Mouse (Mus musculus) ES-CJ7 (cell line): ENCODE data around the gene Zfp599.

ENCODE experiments used
- DNase-seq: peaks from one replicate; pipeline ENCODE4 v3.0.0; 2011; ENCODE audit warnings: low read depth, low spot score

Zfp599 gene

DNA sequence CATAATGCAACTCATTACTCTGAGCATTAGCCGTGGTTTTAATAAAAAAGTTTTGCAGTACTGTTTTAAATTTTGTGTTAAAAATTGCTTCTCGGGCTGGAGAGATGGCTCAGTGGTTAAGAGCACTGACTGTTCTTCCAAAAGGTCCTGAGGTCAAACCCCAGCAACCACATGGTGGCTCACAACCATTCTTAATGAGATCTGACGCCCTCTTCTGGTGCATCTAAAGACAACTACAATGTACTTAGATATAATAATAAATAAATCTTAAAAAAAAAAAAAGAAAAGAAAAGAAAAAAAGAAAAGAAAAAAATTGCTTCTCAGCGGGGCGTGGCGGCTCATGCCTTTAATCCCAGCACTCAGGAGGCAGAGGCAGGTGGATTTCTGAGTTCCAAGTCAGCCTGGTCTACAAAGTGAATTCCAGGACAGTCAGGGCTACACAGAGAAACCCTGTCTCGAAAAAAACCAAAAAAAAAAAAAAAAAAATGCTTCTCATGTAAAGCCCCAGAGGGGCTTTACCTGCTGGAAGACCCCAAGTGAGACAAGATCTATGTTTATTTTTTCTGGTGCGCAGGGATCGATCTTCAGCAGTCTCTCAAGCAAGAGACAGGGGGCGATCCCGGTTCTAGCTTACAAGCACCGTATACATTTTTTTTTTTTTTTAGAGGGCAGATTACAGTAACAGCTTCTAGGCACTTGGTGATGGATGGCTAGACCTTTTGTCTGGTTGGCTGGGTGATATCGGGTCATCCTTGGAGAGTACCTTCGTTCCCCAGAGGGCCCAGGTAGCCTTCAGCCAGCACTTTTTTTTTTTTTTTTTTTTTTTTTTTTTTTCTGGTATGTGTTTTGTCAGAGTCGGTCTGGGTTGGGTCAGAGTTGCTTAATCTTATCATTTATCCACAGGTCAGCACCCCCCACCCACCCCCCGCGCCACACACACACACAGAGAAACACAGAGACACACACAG, 34.9 kb downstream of the Zfp599 start:
- peak; percentile 87 for DNase-seq

DNA sequence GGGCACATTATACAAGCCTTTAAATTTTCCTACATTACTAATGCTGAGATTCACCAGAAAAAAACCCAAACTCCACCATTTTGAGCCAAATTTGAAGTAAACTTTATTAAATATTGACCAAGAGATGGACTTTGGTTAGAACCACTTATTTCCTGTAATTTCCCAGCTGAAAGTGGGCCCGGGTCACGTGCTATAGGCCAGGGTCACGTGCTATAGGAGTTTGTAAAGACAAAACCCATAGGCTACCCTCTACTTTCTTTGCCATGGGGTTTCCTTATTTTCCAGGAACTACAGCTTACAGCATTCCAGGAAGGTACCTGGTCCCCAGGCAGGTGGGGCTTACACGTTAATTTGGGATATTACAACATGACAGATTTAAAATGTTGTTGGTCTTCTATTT, 35.6 kb downstream of the Zfp599 start:
- DNase-seq: no peak

DNA sequence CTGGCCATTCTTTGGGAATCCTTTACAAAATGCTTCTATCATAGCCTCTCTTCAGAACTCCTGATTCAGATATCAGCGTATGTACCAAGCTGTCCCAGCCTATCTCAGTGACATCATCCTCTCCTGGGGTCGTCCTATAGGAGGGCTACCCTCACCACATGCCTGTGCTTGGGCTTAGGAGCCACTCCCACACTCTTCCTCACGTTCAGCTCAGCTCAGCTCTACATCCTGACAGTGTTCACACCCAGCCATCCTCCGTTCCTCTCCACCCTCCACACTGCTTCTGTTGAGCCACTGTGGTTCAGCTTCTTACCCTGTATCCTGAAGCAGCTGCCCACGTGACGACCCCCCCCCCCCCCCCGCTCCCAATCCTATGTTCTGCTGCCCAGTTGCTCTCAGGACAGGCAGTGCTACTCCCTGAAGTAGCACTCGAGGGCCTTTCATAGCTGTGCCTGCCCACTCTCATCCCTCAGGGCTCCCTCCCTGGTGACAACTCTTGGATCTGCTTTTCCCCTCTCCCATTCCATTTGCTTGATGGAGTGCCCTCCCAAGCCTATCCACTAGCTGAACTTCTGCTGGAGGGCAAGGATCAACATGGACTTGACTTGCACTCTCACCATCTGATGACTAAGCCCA, 41.7 kb downstream of the Zfp599 start:
- no peak for DNase-seq

DNA sequence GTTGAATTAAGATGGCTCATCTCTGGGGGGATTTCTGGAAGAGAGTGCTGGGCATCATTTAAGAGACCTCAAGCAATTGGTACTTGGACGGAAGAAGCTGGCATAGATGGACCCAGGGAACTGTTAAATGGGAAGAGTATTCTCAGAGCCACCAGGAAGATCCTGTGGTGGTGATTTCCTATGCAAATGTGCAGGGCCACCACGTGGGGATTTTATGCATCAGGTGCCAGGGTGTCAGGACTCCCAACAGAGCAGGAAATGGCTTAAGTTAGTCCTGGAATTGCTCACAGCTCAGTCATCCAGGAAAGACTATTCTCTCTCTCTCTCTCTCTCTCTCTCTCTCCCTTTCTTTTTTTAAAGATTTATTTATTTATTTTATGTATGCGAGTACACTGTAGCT, 43.0 kb downstream of the Zfp599 start:
- peak; percentile 56 for DNase-seq

DNA sequence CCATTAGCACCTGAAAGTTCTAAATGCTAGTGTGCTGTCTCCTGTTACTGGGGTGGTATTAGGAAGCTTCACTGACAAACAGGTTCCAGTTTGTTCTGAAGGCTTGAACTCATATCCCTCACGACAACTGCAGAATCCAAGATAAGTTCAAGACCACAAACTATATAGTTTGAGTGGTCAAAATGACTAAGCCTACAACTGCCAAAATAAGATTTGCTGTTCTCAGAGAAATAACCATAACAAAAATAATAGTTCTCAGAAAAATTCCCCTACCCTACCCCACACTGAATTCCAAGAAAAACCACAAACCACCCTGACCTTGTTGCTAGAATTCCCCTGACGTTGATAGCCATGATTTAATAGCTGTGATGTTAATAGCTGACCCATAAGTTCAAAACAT, 45.1 kb downstream of the Zfp599 start:
- no peak for DNase-seq

DNA sequence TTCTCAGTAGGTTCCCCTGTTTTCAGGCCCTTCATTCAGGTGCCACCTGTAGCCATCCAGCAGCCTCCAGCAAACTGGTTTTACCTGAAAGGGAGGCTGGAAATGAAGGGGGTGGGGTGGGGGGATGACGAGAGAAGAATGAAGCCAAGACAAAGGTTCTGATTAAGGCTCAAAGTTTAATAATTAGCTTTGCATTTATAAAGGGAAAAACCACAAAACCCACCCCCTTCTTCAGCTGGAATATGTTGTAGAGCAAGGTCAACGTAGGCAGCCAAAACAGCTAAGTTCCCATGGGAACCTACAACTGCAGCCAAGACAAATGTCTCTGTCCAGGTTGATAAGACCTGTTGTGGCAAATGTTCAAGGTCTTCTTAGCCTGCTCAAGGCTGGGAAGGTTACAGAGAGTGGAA, 45.9 kb downstream of the Zfp599 start:
- DNase-seq: no peak
